Mouse (Mus musculus) cerebellum, adult 2 months (tissue): ENCODE data around the gene Ttyh3.

Experiments
- CTCF ChIP-seq: fragments of 200-500 bp; IDR thresholded peaks from 2 replicates; pipeline ENCODE4 v1.5.1; 2011; ENCODE audit warnings: low read depth, mild to moderate bottlenecking, control low read depth, low read length, moderate library complexity, borderline replicate concordance; ENCODE audit not compliant: insufficient read depth
- POLR2A ChIP-seq: fragments of 200-500 bp; IDR thresholded peaks from 2 replicates; pipeline ENCODE4 v1.6.1; 2011; ENCODE audit warnings: low read length, control low read depth, borderline replicate concordance; ENCODE audit not compliant: insufficient read depth

DNA sequence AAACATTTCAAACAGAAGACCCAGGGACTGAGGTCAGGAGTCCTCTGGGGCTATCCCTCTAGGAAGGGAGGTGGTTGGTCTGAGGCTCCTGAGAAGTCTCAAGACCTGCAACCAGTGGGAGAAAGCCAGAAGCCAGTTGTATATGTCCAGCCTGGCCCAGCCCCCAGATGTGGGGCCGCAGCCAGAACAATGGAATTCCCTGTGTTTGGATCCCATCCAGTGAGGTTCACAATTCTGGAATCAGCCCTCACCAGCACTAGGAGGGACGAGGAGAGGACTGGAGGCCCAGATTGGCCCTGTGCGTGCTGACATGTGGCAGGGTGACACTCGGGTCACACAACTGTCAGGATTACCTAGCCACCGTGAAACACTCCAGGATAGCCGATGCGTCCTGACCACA is 3.8 kb upstream of the Ttyh3 start:
- TF ChIP-seq POLR2A (no peak), CTCF (no peak)
